Comparison of ENCODE assay signal across 13 mouse cellular contexts in the genomic region with DNA sequence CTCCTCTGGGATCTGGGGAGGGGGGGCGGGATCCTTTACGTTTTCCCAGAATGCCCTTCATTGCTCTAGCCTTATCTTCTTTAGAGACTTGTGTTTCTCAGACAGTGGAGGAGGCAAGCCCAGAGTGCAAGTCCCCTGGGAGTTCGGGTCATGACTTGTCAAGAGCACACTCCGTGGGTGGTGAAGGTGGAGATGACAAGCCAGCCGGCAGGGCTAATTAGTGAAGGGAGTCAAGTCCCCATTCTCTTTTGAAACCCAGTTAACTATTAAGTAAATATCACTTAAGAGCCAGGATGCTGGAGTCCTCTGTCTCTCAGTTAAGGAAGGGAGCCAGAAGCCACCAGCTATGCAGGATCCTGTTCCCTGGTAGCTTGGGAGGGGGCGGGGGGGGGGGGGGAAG.
DNase-seq lines count a peak whose midpoint lies in the region; ATAC-seq and TF ChIP-seq lines count a peak whose summit lies in the region.
"Had no signal": no experiment of that assay in that cellular context is flagged by ENCODE, and none has a peak within 500 bp of the region (broad histone marks: within the 10 kb centered on the region; RNA-seq: fewer than 3 reads in every experiment).

No protein-coding gene starts in this region.

- H3K4me3 ChIP-seq in heart, embryonic 12.5 days, result peak overlapping the region; percentile 26; the same call in 1 of the 2 replicates
- no peak overlapping the region for H3K4me3 ChIP-seq in lung, embryonic 14.5 days (ENCODE audit: low read depth, low read length)
- no peak overlapping the region for H3K4me3 ChIP-seq in embryonic facial prominence, embryonic 12.5 days
- H3K4me3 ChIP-seq: limb, embryonic 13.5 days had no signal

- H3K9me3 ChIP-seq in heart, embryonic 12.5 days (replicated peaks), result no peaks in the 10 kb centered on the region
- H3K9me3 ChIP-seq in lung, embryonic 14.5 days (ENCODE audit: low read depth, low read length), result no peaks in the 10 kb centered on the region
- H3K9me3 ChIP-seq in embryonic facial prominence, embryonic 12.5 days, result no peaks in the 10 kb centered on the region
- H3K9me3 ChIP-seq: limb, embryonic 13.5 days had no signal

- WGBS in heart, embryonic 12.5 days, result 10% methylated on average over 6 of the region's 6 CpGs
- WGBS in lung, embryonic 14.5 days, result 21% methylated on average over 6 of the region's 6 CpGs
- 19% methylated on average over 6 of the region's 6 CpGs for WGBS in embryonic facial prominence, embryonic 12.5 days

- peaks cover 21% of the 10 kb centered on the region for H3K4me1 ChIP-seq in heart, embryonic 12.5 days (replicated peaks)
- peaks cover 9% of the 10 kb centered on the region for H3K4me1 ChIP-seq in lung, embryonic 14.5 days (ENCODE audit: insufficient read depth)
- H3K4me1 ChIP-seq in embryonic facial prominence, embryonic 12.5 days, result peaks cover 41% of the 10 kb centered on the region

- no peak for TF ChIP-seq CTCF in lung, embryonic 14.5 days (IDR thresholded peaks at IDR 0.05; ENCODE audit: low read depth)

- H3K27ac ChIP-seq in heart, embryonic 12.5 days (ENCODE audit: poor library complexity, severe bottlenecking), result 0 out of 2 replicates have a peak overlapping the region, but pooled peaks have one; percentile 6
- peak overlapping the region; percentile 67; the same call in 1 of the 2 replicates for H3K27ac ChIP-seq in lung, embryonic 14.5 days (ENCODE audit: low read depth)
- H3K27ac ChIP-seq in embryonic facial prominence, embryonic 12.5 days, result peak overlapping the region; percentile 70
- H3K27ac ChIP-seq: macrophage had no signal

- peak overlapping the region; percentile 59 for H3K4me2 ChIP-seq in heart, embryonic 12.5 days
- H3K4me2 ChIP-seq in lung, embryonic 14.5 days, result peak overlapping the region; percentile 7; the same call in 1 of the 2 replicates
- no peak overlapping the region for H3K4me2 ChIP-seq in embryonic facial prominence, embryonic 12.5 days (replicated peaks)

- ATAC-seq in heart, embryonic 12.5 days (ENCODE audit: insufficient number of reproducible peaks, low FRiP score), result no peak
- peak; percentile 20; the same call in 1 of the 2 replicates for ATAC-seq in lung, embryonic 14.5 days (ENCODE audit: insufficient read depth)
- no peak for ATAC-seq in embryonic facial prominence, embryonic 12.5 days (ENCODE audit: insufficient number of reproducible peaks, insufficient read depth, low FRiP score, low TSS enrichment)
- ATAC-seq: activated CD4-positive, CD25-positive, alpha-beta regulatory T cell, adult 4 months had no signal

- no peaks in the 10 kb centered on the region for H3K36me3 ChIP-seq in heart, embryonic 12.5 days
- H3K36me3 ChIP-seq in lung, embryonic 14.5 days (ENCODE audit: insufficient read depth), result no peaks in the 10 kb centered on the region
- 0 out of 2 replicates have a peak, but pooled peaks cover 5% of the 10 kb centered on the region for H3K36me3 ChIP-seq in embryonic facial prominence, embryonic 12.5 days
- H3K36me3 ChIP-seq: limb, embryonic 13.5 days had no signal

- H3K27me3 ChIP-seq in heart, embryonic 12.5 days (replicated peaks), result peaks cover 33% of the 10 kb centered on the region
- no peaks in the 10 kb centered on the region for H3K27me3 ChIP-seq in lung, embryonic 14.5 days (ENCODE audit: insufficient read depth, low read length)
- no peaks in the 10 kb centered on the region for H3K27me3 ChIP-seq in embryonic facial prominence, embryonic 12.5 days
- H3K27me3 ChIP-seq: limb, embryonic 13.5 days had no signal

- intact Hi-C loops in heart, postnatal 25 days (cut with DNase I), result no loop called here

- DNase-seq in heart, postnatal 25 days (ENCODE audit: low spot score), result no peak
- DNase-seq in lung, embryonic 14.5 days, result peak; percentile 32
- DNase-seq in lung, adult 18-20 months, result no peak
- DNase-seq in heart, postnatal 4 days, result peak; percentile 36
- DNase-seq in spleen, postnatal 14 days (ENCODE audit: low spot score in 2 of 2), result no peak
- no peak for DNase-seq in B cell, adult 2 months
- DNase-seq: layer of hippocampus, adult 9-11 months; thymus, postnatal 14 days had no signal

- H3K9ac ChIP-seq in heart, embryonic 12.5 days, result peak overlapping the region; percentile 37; the same call in 1 of the 2 replicates
- no peak overlapping the region for H3K9ac ChIP-seq in lung, embryonic 14.5 days
- H3K9ac ChIP-seq in embryonic facial prominence, embryonic 12.5 days, result no peak overlapping the region
- H3K9ac ChIP-seq: limb, embryonic 13.5 days had no signal

Comparison
In these comparisons a context has a peak if more than half of its experiments do, and no peak if none do; other contexts are left out.
1. DNase-seq: peak in lung, embryonic 14.5 days (single experiment) and heart, postnatal 4 days (single experiment); none in heart, postnatal 25 days (single experiment), lung, adult 18-20 months (0 of 2), spleen, postnatal 14 days (0 of 2) and B cell, adult 2 months (0 of 2).
2. H3K27ac ChIP-seq: peak in every context shown above with its lines; median percentile 70 in embryonic facial prominence, embryonic 12.5 days; 67 in lung, embryonic 14.5 days; 6 in heart, embryonic 12.5 days.